Mouse (Mus musculus) hindbrain, embryonic 13.5 days (tissue): ENCODE data around the gene Mbl2. TPM values are rescaled to one million over a fixed set of nuclear protein-coding genes. Genes with fewer than 3 reads are reported as not detected.
"Not testable (repeated sequence)": the region's sequence is repeated elsewhere in the genome, so short reads cannot be mapped to it uniquely, and the experiment has no call there.

Experiments
- ATAC-seq: fragments of 200-750 bp; cut with Nextera tagmentation; 2 replicates; pipeline ENCODE4 v1.8.0; 2017; ENCODE audit warnings: moderate TSS enrichment; ENCODE audit not compliant: low FRiP score
- H3K27ac ChIP-seq: fragments of 300-500 bp; sonication (generic); 2 replicates; pipeline ENCODE4 v1.5.1; 2015; ENCODE audit warnings: inconsistent platforms, mild to moderate bottlenecking, moderate library complexity
- H3K27me3 ChIP-seq: fragments of 300-500 bp; sonication (generic); 2 replicates; pipeline ENCODE4 v1.6.1; 2015; ENCODE audit warnings: mild to moderate bottlenecking, inconsistent platforms
- H3K36me3 ChIP-seq: fragments of 300-500 bp; sonication (generic); 2 replicates; pipeline ENCODE4 v1.6.1; 2015; ENCODE audit warnings: mild to moderate bottlenecking, inconsistent platforms
- H3K4me1 ChIP-seq: fragments of 300-500 bp; sonication (generic); replicated peaks from 2 replicates; pipeline ENCODE4 v1.6.1; 2015; ENCODE audit warnings: inconsistent platforms
- H3K4me2 ChIP-seq: fragments of 300-500 bp; sonication (generic); 2 replicates; pipeline ENCODE4 v1.6.1; 2015; ENCODE audit warnings: inconsistent platforms, mild to moderate bottlenecking, moderate library complexity
- H3K4me3 ChIP-seq: fragments of 300-500 bp; sonication (generic); 2 replicates; pipeline ENCODE4 v1.5.1; 2015; ENCODE audit warnings: mild to moderate bottlenecking, inconsistent platforms
- H3K9ac ChIP-seq: fragments of 300-500 bp; sonication (generic); 2 replicates; pipeline ENCODE4 v1.6.1; 2015; ENCODE audit warnings: mild to moderate bottlenecking, inconsistent platforms
- H3K9me3 ChIP-seq: fragments of 300-500 bp; sonication (generic); 2 replicates; pipeline ENCODE4 v1.6.1; 2016; ENCODE audit warnings: inconsistent platforms
- WGBS: fragments of 180-500 bp; shearing (Covaris S2); methylation state at CpG from one replicate; pipeline ENCODE4 v1.1.7; 2015; 5-methylcytosine and 5-hydroxymethylcytosine counted together
- microRNA-seq: library from miRNA; unstranded; fragments of <30 nt; microRNA quantifications from one replicate; pipeline ENCODE4, GENCODE M21; 2016
- polyA plus RNA-seq: library from polyadenylated mRNA; unstranded; fragments of >200 nt; fragmentation: Nextera tagmentation; extraction: Ambion mirVana; gene quantifications from 2 replicates; pipeline ENCODE4 v1.2.1, GENCODE M21; 2015

Gene Mbl2
- polyA plus RNA-seq, 1 experiment from 2014 or later = 0.16 TPM

- WGBS = 92% methylated on average over 8 of the region's 8 CpGs
- H3K4me1 ChIP-seq, H3K27ac ChIP-seq, H3K9ac ChIP-seq, H3K4me2 ChIP-seq, H3K36me3 ChIP-seq, ATAC-seq, H3K4me3 ChIP-seq, H3K27me3 ChIP-seq, H3K9me3 ChIP-seq: not testable (repeated sequence)
These were observed 10.1 kb upstream of the Mbl2 start for GRCm38 (mm10) chr19:30222593-30222992.

- no peak overlapping the region for H3K27ac ChIP-seq
- no peak overlapping the region for H3K4me2 ChIP-seq
- H3K9ac ChIP-seq = no peak overlapping the region
- 87% methylated on average over 3 of the region's 3 CpGs for WGBS
- no peak for ATAC-seq
- no peaks in the 10 kb centered on the region for H3K36me3 ChIP-seq
- no peak overlapping the region for H3K4me3 ChIP-seq
- H3K27me3 ChIP-seq = no peaks in the 10 kb centered on the region
- H3K4me1 ChIP-seq = no peaks in the 10 kb centered on the region
- no peaks in the 10 kb centered on the region for H3K9me3 ChIP-seq
These were observed 3.3 kb upstream of the Mbl2 start for GRCm38 (mm10) chr19:30229477-30229876.

- Histone ChIP-seq H3K4me3 (no peak overlapping the region), H3K27me3 (no peaks in the 10 kb centered on the region), H3K9me3 (no peaks in the 10 kb centered on the region), H3K4me1 (no peaks in the 10 kb centered on the region), H3K4me2 (no peak overlapping the region), H3K9ac (no peak overlapping the region), H3K36me3 (no peaks in the 10 kb centered on the region), H3K27ac (no peak overlapping the region)
- 84% methylated on average over 8 of the region's 8 CpGs for whole genome bisulfite sequencing
- no peak for ATAC-seq
These were observed 1.7 kb downstream of the Mbl2 start for GRCm38 (mm10) chr19:30234416-30234815.

GRCm38 (mm10) chr19:30247359-30247758, 14.6 kb downstream of the Mbl2 start:
- Histone ChIP-seq H3K27ac (no peak overlapping the region), H3K4me2 (no peak overlapping the region), H3K27me3 (0 out of 2 replicates have a peak, but pooled peaks cover 7% of the 10 kb centered on the region), H3K36me3 (no peaks in the 10 kb centered on the region), H3K4me3 (no peak overlapping the region), H3K9me3 (no peaks in the 10 kb centered on the region), H3K9ac (no peak overlapping the region), H3K4me1 (no peaks in the 10 kb centered on the region)
- 21% methylated on average over 11 of the region's 11 CpGs for WGBS
- ATAC-seq = no peak

- no peak overlapping the region for H3K9ac ChIP-seq
- H3K36me3 ChIP-seq = no peaks in the 10 kb centered on the region
- 0 out of 2 replicates have a peak, but pooled peaks cover 7% of the 10 kb centered on the region for H3K27me3 ChIP-seq
- no peaks in the 10 kb centered on the region for H3K9me3 ChIP-seq
- H3K4me3 ChIP-seq = no peak overlapping the region
- no peak overlapping the region for H3K27ac ChIP-seq
- no peak overlapping the region for H3K4me2 ChIP-seq
- no peaks in the 10 kb centered on the region for H3K4me1 ChIP-seq
- ATAC-seq = no peak
- whole genome bisulfite sequencing = 10% methylated on average over 8 of the region's 8 CpGs
These were observed 16.1 kb downstream of the Mbl2 start for GRCm38 (mm10) chr19:30248822-30249221.

- no peak for ATAC-seq
- Histone ChIP-seq H3K4me2 (no peak overlapping the region), H3K4me1 (0 out of 2 replicates have a peak, but pooled peaks cover 4% of the 10 kb centered on the region), H3K27me3 (no peaks in the 10 kb centered on the region), H3K4me3 (no peak overlapping the region), H3K9me3 (no peaks in the 10 kb centered on the region), H3K9ac (no peak overlapping the region), H3K36me3 (no peaks in the 10 kb centered on the region), H3K27ac (no peak overlapping the region)
- WGBS = 81% methylated on average over 2 of the region's 2 CpGs
These were observed 19.5 kb downstream of the Mbl2 start for GRCm38 (mm10) chr19:30252253-30252652.

- H3K27ac ChIP-seq = no peak overlapping the region
- no peak overlapping the region for H3K4me2 ChIP-seq
- no peaks in the 10 kb centered on the region for H3K27me3 ChIP-seq
- WGBS = 47% methylated on average over 6 of the region's 6 CpGs
- no peak for ATAC-seq
- 0 out of 2 replicates have a peak, but pooled peaks cover 4% of the 10 kb centered on the region for H3K4me1 ChIP-seq
- H3K4me3 ChIP-seq = no peak overlapping the region
- no peaks in the 10 kb centered on the region for H3K36me3 ChIP-seq
- no peaks in the 10 kb centered on the region for H3K9me3 ChIP-seq
- H3K9ac ChIP-seq = no peak overlapping the region
These were observed 23.6 kb downstream of the Mbl2 start for GRCm38 (mm10) chr19:30256339-30256738.

GRCm38 (mm10) chr19:30281125-30281524, 48.4 kb downstream of the Mbl2 start:
- H3K36me3 ChIP-seq = no peaks in the 10 kb centered on the region
- H3K27me3 ChIP-seq = no peaks in the 10 kb centered on the region
- H3K4me2 ChIP-seq = no peak overlapping the region
- H3K4me1 ChIP-seq = no peaks in the 10 kb centered on the region
- H3K9me3 ChIP-seq = no peaks in the 10 kb centered on the region
- H3K4me3 ChIP-seq = no peak overlapping the region
- 69% methylated on average over 5 of the region's 5 CpGs for WGBS
- ATAC-seq = no peak
- no peak overlapping the region for H3K27ac ChIP-seq
- no peak overlapping the region for H3K9ac ChIP-seq

GRCm38 (mm10) chr19:30287899-30288490, 55.3 kb downstream of the Mbl2 start:
- Histone ChIP-seq H3K9ac (no peak overlapping the region), H3K36me3 (no peaks in the 10 kb centered on the region), H3K27ac (no peak overlapping the region), H3K9me3 (no peaks in the 10 kb centered on the region), H3K4me3 (no peak overlapping the region), H3K27me3 (no peaks in the 10 kb centered on the region), H3K4me1 (no peaks in the 10 kb centered on the region), H3K4me2 (no peak overlapping the region)
- 91% methylated on average over 6 of the region's 6 CpGs for WGBS
- no peak for ATAC-seq

Small RNAs within 50 kb of the gene (microRNA-seq; reads per million reads assigned to microRNA genes)
- not detected for gene Gm24108

Other genes starting within 250 kb of the Mbl2 start
- gene Trpd52l3, start 229.2 kb upstream of the Mbl2 start, polyA plus RNA-seq = not detected in 2 replicates
- gene Uhrf2, start 202.4 kb upstream of the Mbl2 start, polyA plus RNA-seq = 60.5 TPM in 2 replicates
- 8.6 and 9.1 TPM in 2 replicates for gene Gldc, start 57.5 kb upstream of the Mbl2 start, polyA plus RNA-seq